Comparison of ENCODE assay signal across 8 mouse cellular contexts in the genomic region with DNA sequence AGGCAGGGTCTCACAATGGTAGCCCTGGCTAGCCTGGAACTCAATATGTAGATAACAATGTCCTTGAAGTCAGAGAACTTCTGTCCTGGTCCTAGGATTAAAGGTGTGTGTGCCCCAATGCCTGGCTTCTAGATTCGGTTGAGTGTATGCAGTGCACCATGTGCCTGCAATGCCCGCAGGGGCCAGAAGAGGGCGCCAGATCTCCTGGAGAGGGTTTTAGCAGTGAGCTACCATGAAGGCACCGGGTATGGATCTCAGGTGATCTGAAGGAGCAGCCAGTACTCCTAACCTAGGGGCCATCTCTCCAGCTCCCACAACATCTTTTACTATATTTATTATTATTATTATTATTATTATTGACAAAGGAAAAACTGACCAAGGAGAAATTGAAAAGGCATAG. TPM values are rescaled to one million over a fixed set of nuclear protein-coding genes. Genes with fewer than 3 reads are reported as not detected.
DNase-seq lines count a peak whose midpoint lies in the region; ATAC-seq lines count a peak whose summit lies in the region.

No protein-coding gene starts in this region.

- no peaks in the 10 kb centered on the region for H3K27me3 ChIP-seq in heart, embryonic 11.5 days (ENCODE audit: control insufficient read depth, insufficient read depth, low read length)
- no peaks in the 10 kb centered on the region for H3K27me3 ChIP-seq in midbrain, embryonic 14.5 days (ENCODE audit: control insufficient read depth, insufficient read depth, low read length)

- ATAC-seq in heart, embryonic 11.5 days (replicated peaks; ENCODE audit: insufficient number of reproducible peaks, low FRiP score, low TSS enrichment) = no peak
- ATAC-seq in midbrain, embryonic 14.5 days (ENCODE audit: low FRiP score, low TSS enrichment) = no peak; the same call in 1 of the 2 replicates

- no peak overlapping the region for H3K9ac ChIP-seq in heart, embryonic 11.5 days (ENCODE audit: low read depth, low read length)
- no peak overlapping the region for H3K9ac ChIP-seq in midbrain, embryonic 14.5 days (replicated peaks; ENCODE audit: low read length)

- peak; percentile 97 for DNase-seq in heart, adult 11 months
- DNase-seq in cerebellum, postnatal 25 days = peak; percentile 90 to 93
- DNase-seq in gastrocnemius, adult 18-20 months (ENCODE audit: low spot score) = peak; percentile 84
- peak; percentile 92 for DNase-seq in induced T-regulatory cell, adult 2 months (ENCODE audit: low read depth)
- DNase-seq in left cerebral cortex, postnatal 25 days (ENCODE audit: low spot score in 2 of 2) = peak; percentile 62 to 67
- peak; percentile 91 for DNase-seq in midbrain, embryonic 14.5 days
- DNase-seq in spleen, postnatal 10 days (ENCODE audit: low spot score in 2 of 2) = peak; percentile 97

- no peak overlapping the region for H3K27ac ChIP-seq in heart, embryonic 11.5 days (ENCODE audit: low read depth, low read length)
- H3K27ac ChIP-seq in midbrain, embryonic 14.5 days (replicated peaks; ENCODE audit: low read depth, low read length) = no peak overlapping the region

- 8% methylated on average over 4 of the region's 4 CpGs for WGBS in heart, embryonic 11.5 days (ENCODE audit: insufficient replicate concordance)
- 4% methylated on average over 4 of the region's 4 CpGs for whole genome bisulfite sequencing in midbrain, embryonic 14.5 days

- intact Hi-C loops in left cerebral cortex, postnatal 25 days (cut with DNase I) = loop anchor here (2.0 kb wide), 1 partner anchor 88 kb away; no protein-coding TSS in a partner anchor

- H3K36me3 ChIP-seq in heart, embryonic 11.5 days (ENCODE audit: control insufficient read depth, insufficient read depth, low read length) = peaks cover 11% of the 10 kb centered on the region; the same call in 1 of the 2 replicates
- peaks cover 63% of the 10 kb centered on the region for H3K36me3 ChIP-seq in midbrain, embryonic 14.5 days (ENCODE audit: control insufficient read depth, insufficient read depth, low read length)

- no peaks in the 10 kb centered on the region for H3K9me3 ChIP-seq in heart, embryonic 11.5 days (replicated peaks; ENCODE audit: control insufficient read depth, low read length)
- no peaks in the 10 kb centered on the region for H3K9me3 ChIP-seq in midbrain, embryonic 14.5 days (ENCODE audit: control insufficient read depth, low read length)

- H3K4me2 ChIP-seq in heart, embryonic 11.5 days = no peak overlapping the region
- no peak overlapping the region for H3K4me2 ChIP-seq in midbrain, embryonic 14.5 days (ENCODE audit: low read length)

- no peak overlapping the region for H3K4me3 ChIP-seq in heart, embryonic 11.5 days (ENCODE audit: low read depth, low read length)
- H3K4me3 ChIP-seq in midbrain, embryonic 14.5 days (replicated peaks; ENCODE audit: low read depth, low read length) = no peak overlapping the region

- peaks cover 31% of the 10 kb centered on the region for H3K4me1 ChIP-seq in heart, embryonic 11.5 days (ENCODE audit: control insufficient read depth, insufficient read depth, low read length)
- no peaks in the 10 kb centered on the region for H3K4me1 ChIP-seq in midbrain, embryonic 14.5 days (ENCODE audit: control insufficient read depth, insufficient read depth, low read length)

RNA-seq across cellular contexts. Expression of gene Ssh1, which starts 37.2 kb away (rescaled TPM):
- 18.2 and 35.8 TPM in 2 replicates for polyA plus RNA-seq in heart, embryonic 11.5 days (2014; fragmentation: Nextera tagmentation; extraction: Ambion mirVana)
- total RNA-seq in gastrocnemius, adult 18-20 months (2021) = 1 to 10 TPM; 7.2 to 7.7 TPM
- 10 to 100 TPM; 19.3 to 19.8 TPM for total RNA-seq in left cerebral cortex, postnatal 25 days (2021)
- 15.5 and 22.4 TPM in 2 replicates for polyA plus RNA-seq in midbrain, embryonic 14.5 days (2014; fragmentation: Nextera tagmentation; extraction: Ambion mirVana)

RNA-seq across cellular contexts. Expression of gene Dao, which starts 47.0 kb away (rescaled TPM):
- polyA plus RNA-seq in heart, embryonic 11.5 days (2014; fragmentation: Nextera tagmentation; extraction: Ambion mirVana) = not detected in 2 replicates
- total RNA-seq in gastrocnemius, adult 18-20 months (2021) = not detected
- total RNA-seq in left cerebral cortex, postnatal 25 days (2021) = not detected
- not detected in 2 replicates for polyA plus RNA-seq in midbrain, embryonic 14.5 days (2014; fragmentation: Nextera tagmentation; extraction: Ambion mirVana)

RNA-seq across cellular contexts. Expression of gene Coro1c, which starts 48.0 kb away (rescaled TPM):
- 113 and 140 TPM in 2 replicates for polyA plus RNA-seq in heart, embryonic 11.5 days (2014; fragmentation: Nextera tagmentation; extraction: Ambion mirVana)
- 10 to 100 TPM in 1 of 2 experiments, 1 to 10 TPM in 1; 8.9 to 12.7 TPM for total RNA-seq in gastrocnemius, adult 18-20 months (2021)
- 10 to 100 TPM; 76.1 to 77.5 TPM for total RNA-seq in left cerebral cortex, postnatal 25 days (2021)
- 133 and 201 TPM in 2 replicates for polyA plus RNA-seq in midbrain, embryonic 14.5 days (2014; fragmentation: Nextera tagmentation; extraction: Ambion mirVana)

Comparison
In these comparisons a context has a peak if more than half of its experiments do, and no peak if none do; other contexts are left out.
1. RNA of gene Coro1c, which starts 48.0 kb away (total RNA-seq): 76.1 to 77.5 TPM in left cerebral cortex, postnatal 25 days; 8.9 to 12.7 TPM in gastrocnemius, adult 18-20 months; every median in the first group is over 4 times any median in the second.
2. Peak in every context shown above with its lines, with median percentiles within 50 percentile points of each other: DNase-seq.